Mouse (Mus musculus): ENCODE data around the gene Chtf18. TPM values are rescaled to one million over a fixed set of nuclear protein-coding genes. Genes with fewer than 3 reads are reported as not detected.

Chtf18 gene
- total RNA-seq, 2 experiments from 2014 or later, result 3.2 to 4.3 TPM

Small RNA genes lying within 50 kb of the gene (microRNA-seq; reads per million reads assigned to microRNA genes)
- 0 reads per million in 2 experiments for gene Gm25083

Other genes starting within 250 kb of the Chtf18 start
- not detected for gene Sstr5, start 230.1 kb downstream of the Chtf18 start, total RNA-seq (2021)
- 10 to 100 TPM; 15.2 to 20.2 TPM for gene Sox8, start 156.7 kb downstream of the Chtf18 start, total RNA-seq (2021)
- 10 to 100 TPM; 11.5 to 14.5 TPM for gene Lmf1, start 148.3 kb downstream of the Chtf18 start, total RNA-seq (2021)
- gene Gng13, start 10.2 kb downstream of the Chtf18 start, total RNA-seq (2021), result not detected
- 1 to 10 TPM; 3.8 to 5.6 TPM for gene Rpusd1, start 251 bp upstream of the Chtf18 start, total RNA-seq (2021)
- not detected for gene Mslnl, start 8.6 kb upstream of the Chtf18 start, total RNA-seq (2021)
- gene Msln, start 27.0 kb upstream of the Chtf18 start, total RNA-seq (2021), result under 1 TPM; 0.65 to 0.80 TPM
- gene Narfl, start 46.4 kb upstream of the Chtf18 start, total RNA-seq (2021), result 10 to 100 TPM; 24.3 to 28.4 TPM
- gene Haghl, start 58.3 kb upstream of the Chtf18 start, total RNA-seq (2021), result 10 to 100 TPM; 16.8 to 22.2 TPM
- gene Ccdc78, start 59.2 kb upstream of the Chtf18 start, total RNA-seq (2021), result not detected
- gene Fam173a, start 65.5 kb upstream of the Chtf18 start, total RNA-seq (2021), result 10 to 100 TPM; 38.3 to 39.4 TPM
- not detected for gene AC134908.4, start 68.2 kb upstream of the Chtf18 start, total RNA-seq (2021)
- 10 to 100 TPM; 51.5 to 57.4 TPM for gene Metrn, start 69.7 kb upstream of the Chtf18 start, total RNA-seq (2021)
- gene Fbxl16, start 81.7 kb upstream of the Chtf18 start, total RNA-seq (2021), result 1 to 10 TPM; 2.1 to 2.3 TPM
- 10 to 100 TPM in 1 of 2 experiments, 1 to 10 TPM in 1; 10.0 to 10.8 TPM for gene Wdr24, start 96.2 kb upstream of the Chtf18 start, total RNA-seq (2021)
- 10 to 100 TPM; 22.1 to 25.8 TPM for gene Jmjd8, start 101.4 kb upstream of the Chtf18 start, total RNA-seq (2021)
- 10 to 100 TPM; 95.7 to 99.9 TPM for gene Stub1, start 106.0 kb upstream of the Chtf18 start, total RNA-seq (2021)
- gene Rhbdl1, start 109.9 kb upstream of the Chtf18 start, total RNA-seq (2021), result 10 to 100 TPM in 1 of 2 experiments, 1 to 10 TPM in 1; 9.8 to 10.9 TPM
- 1 to 10 TPM; 5.8 to 7.3 TPM for gene Gm20683, start 114.3 kb upstream of the Chtf18 start, total RNA-seq (2021)
- 10 to 100 TPM; 36.8 TPM for gene Rhot2, start 117.4 kb upstream of the Chtf18 start, total RNA-seq (2021)
- 1 to 10 TPM; 3.3 to 5.2 TPM for gene Wdr90, start 134.1 kb upstream of the Chtf18 start, total RNA-seq (2021)
- gene Mcrip2, start 141.3 kb upstream of the Chtf18 start, total RNA-seq (2021), result 10 to 100 TPM; 57.9 to 61.8 TPM
- gene Mettl26, start 147.7 kb upstream of the Chtf18 start, total RNA-seq (2021), result 10 to 100 TPM; 20.7 to 23.1 TPM
- gene Wfikkn1, start 153.4 kb upstream of the Chtf18 start, total RNA-seq (2021), result 1 to 10 TPM in 1 of 2 experiments, under 1 TPM in 1; 0.78 to 1.1 TPM
- gene Rab40c, start 192.3 kb upstream of the Chtf18 start, total RNA-seq (2021), result 10 to 100 TPM in 1 of 2 experiments, 1 to 10 TPM in 1; 9.3 to 12.6 TPM
- gene Pigq, start 217.5 kb upstream of the Chtf18 start, total RNA-seq (2021), result 10 to 100 TPM; 38.4 to 39.1 TPM
- not detected for gene Nhlrc4, start 217.5 kb upstream of the Chtf18 start, total RNA-seq (2021)
- gene A930017K11Rik, start 225.1 kb upstream of the Chtf18 start, total RNA-seq (2021), result not detected

Data from gastrocnemius, postnatal 10 days (tissue).